Mouse (Mus musculus): ENCODE results near the gene Fitm1. TPM values are rescaled to one million over a fixed set of nuclear protein-coding genes. Genes with fewer than 3 reads are reported as not detected.

The Fitm1 gene
- 0.27 TPM in 1 of 2 replicates, not detected in the other for polyA plus RNA-seq (2014; fragmentation: Nextera tagmentation; extraction: Ambion mirVana)

GRCm38 (mm10) chr14:55575302-55575701, at the start of gene Fitm1:
Fitm1 (plus strand) TSS chr14:55575617.
- no peak within 1 kb of the TSS for H3K9ac ChIP-seq
- H3K4me1 ChIP-seq (replicated peaks; ENCODE audit: control insufficient read depth, insufficient read depth, low read length), result peaks cover 10% of the 10 kb centered on the region

GRCm38 (mm10) chr14:55526674-55527073, 48.7 kb upstream of the Fitm1 start:
- DNase-seq (ENCODE audit: low spot score) (no peak), ATAC-seq (ENCODE audit: low FRiP score) (no peak)
- Histone ChIP-seq H3K27ac (no peak overlapping the region), H3K9me3 (ENCODE audit: control insufficient read depth, low read length) (no peaks in the 10 kb centered on the region), H3K9ac (no peak overlapping the region), H3K36me3 (replicated peaks; ENCODE audit: control insufficient read depth, insufficient read depth) (no peaks in the 10 kb centered on the region), H3K27me3 (ENCODE audit: control insufficient read depth, insufficient read depth, low read length) (0 out of 2 replicates have a peak, but pooled peaks cover under 1% of the 10 kb centered on the region), H3K4me3 (replicated peaks; ENCODE audit: low read length) (no peak overlapping the region), H3K4me2 (replicated peaks) (no peak overlapping the region), H3K4me1 (replicated peaks; ENCODE audit: control insufficient read depth, insufficient read depth, low read length) (no peaks in the 10 kb centered on the region)
- WGBS, result 85% methylated on average over 2 of the region's 2 CpGs

More at GRCm38 (mm10) chr14:55575302-55575701, at the start of gene Fitm1:
- Histone ChIP-seq H3K27me3 (ENCODE audit: control insufficient read depth, insufficient read depth, low read length) (no peaks in the 10 kb centered on the region), H3K4me3 (replicated peaks; ENCODE audit: low read length) (no peak within 1 kb of the TSS), H3K27ac (no peak within 1 kb of the TSS), H3K9me3 (ENCODE audit: control insufficient read depth, low read length) (no peaks in the 10 kb centered on the region), H3K4me2 (replicated peaks) (no peak within 1 kb of the TSS), H3K36me3 (replicated peaks; ENCODE audit: control insufficient read depth, insufficient read depth) (peaks cover 7% of the 10 kb centered on the region; the same call in 1 of the 2 replicates)
- 80% methylated on average over 8 of the region's 8 CpGs for WGBS
- ATAC-seq (ENCODE audit: low FRiP score) (no peak), DNase-seq (ENCODE audit: low spot score) (no peak)

- DNase-seq (ENCODE audit: low spot score), result peak; percentile 52
- no peaks in the 10 kb centered on the region for H3K4me1 ChIP-seq (replicated peaks; ENCODE audit: control insufficient read depth, insufficient read depth, low read length)
- H3K27me3 ChIP-seq (ENCODE audit: control insufficient read depth, insufficient read depth, low read length), result no peaks in the 10 kb centered on the region
- no peak overlapping the region for H3K9ac ChIP-seq
- H3K27ac ChIP-seq, result no peak overlapping the region
- H3K4me3 ChIP-seq (replicated peaks; ENCODE audit: low read length), result no peak overlapping the region
- ATAC-seq (ENCODE audit: low FRiP score), result no peak
- no peaks in the 10 kb centered on the region for H3K9me3 ChIP-seq (ENCODE audit: control insufficient read depth, low read length)
- WGBS, result 14% methylated on average over 3 of the region's 3 CpGs
- no peaks in the 10 kb centered on the region for H3K36me3 ChIP-seq (replicated peaks; ENCODE audit: control insufficient read depth, insufficient read depth)
- H3K4me2 ChIP-seq (replicated peaks), result no peak overlapping the region
Observed at GRCm38 (mm10) chr14:55527940-55528339, 47.5 kb upstream of the Fitm1 start.

DNA sequence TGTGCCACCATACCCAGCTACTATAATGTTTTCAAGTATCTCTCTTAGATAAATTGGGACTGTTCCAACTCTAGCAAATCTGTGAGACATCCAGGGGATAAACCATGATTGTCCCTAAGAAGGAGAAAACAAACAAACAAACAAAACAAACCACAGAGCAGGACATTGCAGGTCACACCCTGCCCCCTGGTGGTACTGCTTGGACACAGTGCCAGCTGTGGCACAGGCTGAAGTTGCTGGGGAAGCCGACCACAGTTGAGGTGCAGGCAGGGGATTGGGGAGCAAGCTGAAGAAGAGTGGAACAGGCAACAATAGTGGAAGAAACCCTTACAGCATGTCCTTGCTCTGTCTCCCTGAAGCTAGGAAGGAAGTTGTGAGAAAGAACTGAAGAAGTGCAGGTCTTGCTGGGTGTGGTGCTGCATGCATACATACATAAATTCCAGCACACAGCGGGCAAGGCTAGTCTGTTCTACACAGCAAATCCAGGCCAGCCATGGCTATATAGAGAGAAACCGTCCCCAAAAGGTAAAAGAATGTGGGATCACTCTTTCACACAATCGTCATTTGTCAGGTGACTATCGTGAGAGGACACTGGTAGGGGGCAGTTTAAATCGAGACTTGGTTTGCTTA, 39.2 kb upstream of the Fitm1 start:
- Histone ChIP-seq H3K4me3 (replicated peaks; ENCODE audit: low read length) (no peak overlapping the region), H3K27ac (no peak overlapping the region), H3K4me2 (replicated peaks) (no peak overlapping the region), H3K4me1 (replicated peaks; ENCODE audit: control insufficient read depth, insufficient read depth, low read length) (peaks cover 9% of the 10 kb centered on the region), H3K9ac (no peak overlapping the region), H3K36me3 (replicated peaks; ENCODE audit: control insufficient read depth, insufficient read depth) (no peaks in the 10 kb centered on the region), H3K9me3 (ENCODE audit: control insufficient read depth, low read length) (no peaks in the 10 kb centered on the region), H3K27me3 (ENCODE audit: control insufficient read depth, insufficient read depth, low read length) (no peaks in the 10 kb centered on the region)
- DNase-seq (ENCODE audit: low spot score) (peak; percentile 60), ATAC-seq (ENCODE audit: low FRiP score) (no peak)
- WGBS, result 59% methylated on average over 6 of the region's 6 CpGs

- H3K36me3 ChIP-seq (replicated peaks; ENCODE audit: control insufficient read depth, insufficient read depth), result 0 out of 2 replicates have a peak, but pooled peaks cover 5% of the 10 kb centered on the region
- peaks cover 12% of the 10 kb centered on the region for H3K4me1 ChIP-seq (replicated peaks; ENCODE audit: control insufficient read depth, insufficient read depth, low read length)
- DNase-seq (ENCODE audit: low spot score) (peak; percentile 69), ATAC-seq (ENCODE audit: low FRiP score) (peak; percentile 85)
- under 1% methylated on average over 32 of the region's 32 CpGs for WGBS
- H3K9ac ChIP-seq, result peak within 1 kb of the TSS; percentile 79
- no peaks in the 10 kb centered on the region for H3K27me3 ChIP-seq (ENCODE audit: control insufficient read depth, insufficient read depth, low read length)
- H3K4me3 ChIP-seq (replicated peaks; ENCODE audit: low read length), result peak within 1 kb of the TSS; percentile 59
- peak within 1 kb of the TSS; percentile 94 for H3K4me2 ChIP-seq (replicated peaks)
- H3K27ac ChIP-seq, result peak within 1 kb of the TSS; percentile 72
- H3K9me3 ChIP-seq (ENCODE audit: control insufficient read depth, low read length), result no peaks in the 10 kb centered on the region
Observed at GRCm38 (mm10) chr14:55540067-55540786, 35.2 kb upstream of the Fitm1 start, which contains the start of gene Pck2. Pck2 (plus strand) TSS chr14:55540266.

- peak; percentile 51 for ATAC-seq (ENCODE audit: low FRiP score)
- H3K27me3 ChIP-seq (ENCODE audit: control insufficient read depth, insufficient read depth, low read length), result no peaks in the 10 kb centered on the region
- WGBS, result 6% methylated on average over 10 of the region's 10 CpGs
- peak overlapping the region; percentile 72 for H3K27ac ChIP-seq
- no peaks in the 10 kb centered on the region for H3K9me3 ChIP-seq (ENCODE audit: control insufficient read depth, low read length)
- H3K4me1 ChIP-seq (replicated peaks; ENCODE audit: control insufficient read depth, insufficient read depth, low read length), result peaks cover 12% of the 10 kb centered on the region
- DNase-seq (ENCODE audit: low spot score), result peak; percentile 78
- 0 out of 2 replicates have a peak, but pooled peaks cover 7% of the 10 kb centered on the region for H3K36me3 ChIP-seq (replicated peaks; ENCODE audit: control insufficient read depth, insufficient read depth)
- peak overlapping the region; percentile 94 for H3K4me2 ChIP-seq (replicated peaks)
- H3K4me3 ChIP-seq (replicated peaks; ENCODE audit: low read length), result peak overlapping the region; percentile 59
- peak overlapping the region; percentile 79 for H3K9ac ChIP-seq
Observed at GRCm38 (mm10) chr14:55540787-55541321, 34.6 kb upstream of the Fitm1 start.

DNA sequence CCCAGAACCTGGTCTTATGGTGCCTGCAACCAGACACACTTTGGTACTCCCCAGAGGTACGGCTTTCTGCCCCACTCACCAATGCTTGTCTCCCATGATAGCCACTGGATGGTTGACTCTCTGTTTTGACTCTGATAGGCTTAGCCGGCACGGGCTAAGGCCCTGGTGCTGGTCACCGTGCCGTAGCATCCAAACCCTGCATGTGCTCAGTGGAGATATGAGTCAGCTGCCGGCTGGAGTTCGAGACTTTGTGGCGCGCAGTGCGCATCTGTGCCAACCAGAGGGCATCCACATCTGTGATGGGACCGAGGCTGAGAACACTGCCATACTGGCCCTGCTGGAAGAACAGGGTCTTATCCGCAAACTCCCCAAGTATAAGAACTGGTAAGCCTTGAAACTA, 33.1 kb upstream of the Fitm1 start:
- Histone ChIP-seq H3K4me1 (replicated peaks; ENCODE audit: control insufficient read depth, insufficient read depth, low read length) (peaks cover 12% of the 10 kb centered on the region), H3K27me3 (ENCODE audit: control insufficient read depth, insufficient read depth, low read length) (no peaks in the 10 kb centered on the region), H3K27ac (no peak overlapping the region), H3K9me3 (ENCODE audit: control insufficient read depth, low read length) (no peaks in the 10 kb centered on the region), H3K9ac (no peak overlapping the region), H3K4me2 (replicated peaks) (no peak overlapping the region), H3K36me3 (replicated peaks; ENCODE audit: control insufficient read depth, insufficient read depth) (peaks cover 11% of the 10 kb centered on the region; the same call in 1 of the 2 replicates), H3K4me3 (replicated peaks; ENCODE audit: low read length) (no peak overlapping the region)
- no peak for DNase-seq (ENCODE audit: low spot score)
- WGBS, result 98% methylated on average over 12 of the region's 12 CpGs
- ATAC-seq (ENCODE audit: low FRiP score), result no peak

DNA sequence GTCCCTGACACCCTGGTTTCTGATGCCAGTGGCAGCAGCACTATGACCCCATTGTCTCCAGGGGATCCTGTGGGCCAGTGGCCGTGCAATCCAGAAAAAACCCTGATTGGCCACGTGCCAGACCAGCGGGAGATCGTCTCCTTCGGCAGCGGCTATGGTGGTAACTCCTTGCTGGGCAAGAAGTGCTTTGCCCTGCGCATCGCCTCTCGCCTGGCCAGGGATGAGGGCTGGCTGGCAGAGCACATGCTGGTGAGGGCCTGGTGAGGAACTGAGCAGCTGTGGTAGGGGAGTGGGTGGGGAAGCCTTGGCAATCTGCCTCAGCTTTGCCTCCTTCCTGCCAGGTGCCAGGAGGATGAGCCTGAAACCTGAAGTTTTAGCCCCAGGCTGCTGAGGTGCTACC, 31.1 kb upstream of the Fitm1 start:
- H3K27me3 ChIP-seq (ENCODE audit: control insufficient read depth, insufficient read depth, low read length), result no peaks in the 10 kb centered on the region
- peaks cover 12% of the 10 kb centered on the region for H3K4me1 ChIP-seq (replicated peaks; ENCODE audit: control insufficient read depth, insufficient read depth, low read length)
- H3K27ac ChIP-seq, result no peak overlapping the region
- no peak overlapping the region for H3K4me2 ChIP-seq (replicated peaks)
- H3K9ac ChIP-seq, result no peak overlapping the region
- ATAC-seq (ENCODE audit: low FRiP score) (no peak), DNase-seq (ENCODE audit: low spot score) (no peak)
- H3K4me3 ChIP-seq (replicated peaks; ENCODE audit: low read length), result no peak overlapping the region
- WGBS, result 70% methylated on average over 9 of the region's 9 CpGs
- no peaks in the 10 kb centered on the region for H3K9me3 ChIP-seq (ENCODE audit: control insufficient read depth, low read length)
- H3K36me3 ChIP-seq (replicated peaks; ENCODE audit: control insufficient read depth, insufficient read depth), result peaks cover 31% of the 10 kb centered on the region

- DNase-seq (ENCODE audit: low spot score) (no peak), ATAC-seq (ENCODE audit: low FRiP score) (no peak)
- Histone ChIP-seq H3K9me3 (ENCODE audit: control insufficient read depth, low read length) (no peaks in the 10 kb centered on the region), H3K4me1 (replicated peaks; ENCODE audit: control insufficient read depth, insufficient read depth, low read length) (no peaks in the 10 kb centered on the region), H3K36me3 (replicated peaks; ENCODE audit: control insufficient read depth, insufficient read depth) (peaks cover 26% of the 10 kb centered on the region), H3K27me3 (ENCODE audit: control insufficient read depth, insufficient read depth, low read length) (no peaks in the 10 kb centered on the region), H3K4me2 (replicated peaks) (no peak overlapping the region), H3K27ac (no peak overlapping the region), H3K4me3 (replicated peaks; ENCODE audit: low read length) (no peak overlapping the region), H3K9ac (no peak overlapping the region)
- 89% methylated on average over 6 of the region's 6 CpGs for WGBS
Observed at GRCm38 (mm10) chr14:55550191-55550590, 25.2 kb upstream of the Fitm1 start.
